Mouse (Mus musculus): ENCODE data around the gene Ntf5.

DNA sequence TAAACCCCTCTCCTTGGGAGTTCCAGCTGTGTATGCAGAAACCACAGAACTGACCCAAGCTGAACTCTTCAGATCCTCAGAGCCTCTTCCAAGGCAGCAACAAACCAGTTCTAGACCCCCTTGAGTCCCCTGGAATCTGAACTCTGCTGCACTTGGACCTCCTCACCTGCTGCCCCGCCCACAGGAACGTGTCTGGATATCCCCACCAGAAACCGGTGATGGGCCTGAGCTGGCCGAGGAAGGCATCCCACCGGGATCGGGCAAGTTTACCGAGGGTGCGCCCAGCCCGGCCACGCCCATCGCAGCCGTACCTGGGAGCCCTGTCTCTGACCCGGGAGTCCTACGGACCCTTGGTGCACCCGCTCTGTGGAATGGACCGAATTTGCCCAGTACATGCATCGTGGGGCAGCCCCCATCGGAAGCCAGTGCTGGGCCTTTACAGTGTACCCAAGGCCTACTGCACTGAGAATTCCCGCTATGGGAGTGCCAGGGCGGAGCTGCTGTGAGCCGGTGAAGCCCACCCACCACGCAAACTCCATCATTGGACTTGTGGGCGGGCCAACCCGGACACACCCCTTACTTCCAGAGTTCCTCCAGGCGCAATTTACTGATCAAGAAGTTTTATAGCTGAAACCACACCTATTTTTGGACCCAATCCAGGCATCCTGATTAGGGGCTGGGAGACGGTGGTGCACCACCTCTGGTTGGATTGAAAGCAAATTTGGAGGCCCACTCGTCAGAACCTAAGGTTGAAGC lies 6.5 kb downstream of the Ntf5 start:
- TF ChIP-seq CTCF (IDR thresholded peaks at IDR 0.05; ENCODE audit: low read depth, low read length) (no peak), GATA1 (IDR thresholded peaks at IDR 0.05; ENCODE audit: borderline replicate concordance, low read length) (no peak)

Measured in G1E (cell line).